Mouse (Mus musculus) CH12.LX (cell line): ENCODE data around the gene Nt5c3. TPM values are rescaled to one million over a fixed set of nuclear protein-coding genes. Genes with fewer than 3 reads are reported as not detected.
A peak's percentile ranks its signal among the peaks of the same experiment; 100 is the strongest.

Experiments
- DNase-seq: peaks from one replicate; pipeline ENCODE4 v3.0.0-alpha.2; 2013; ENCODE audit errors: extremely low read depth
- H3K27ac ChIP-seq: 2 replicates; pipeline ENCODE4 v1.5.1; 2012; ENCODE audit warnings: low read depth, mild to moderate bottlenecking, control low read depth, moderate library complexity; ENCODE audit not compliant: insufficient read depth
- H3K27me3 ChIP-seq: replicated peaks from 2 replicates; pipeline ENCODE3; 2012; ENCODE audit warnings: inconsistent platforms
- H3K36me3 ChIP-seq, 2 experiments: replicated peaks in 1 of 2; 2 replicates each; pipeline versions ENCODE3 to v1.6.1; 2012; ENCODE audit warnings: inconsistent platforms in 1 of 2, low read length in 1 of 2, mild to moderate bottlenecking in 1 of 2, mixed read lengths in 1 of 2, moderate library complexity in 1 of 2; ENCODE audit not compliant: control insufficient read depth in 1 of 2, insufficient read depth in 1 of 2
- H3K4me1 ChIP-seq, 2 experiments: 2 replicates each; pipeline ENCODE4 v1.6.1; 2012; ENCODE audit warnings: inconsistent platforms in 1 of 2, moderate library complexity in 1 of 2; ENCODE audit not compliant: insufficient read depth in 2 of 2, control insufficient read depth in 1 of 2
- H3K4me2 ChIP-seq: 2 replicates; pipeline ENCODE4 v1.6.1; 2012; ENCODE audit warnings: low read depth, mild to moderate bottlenecking, control low read depth; ENCODE audit not compliant: poor library complexity, insufficient read depth, severe bottlenecking
- H3K4me3 ChIP-seq, 3 experiments: fragments of 150-350 bp in 1 of 3; sonication (generic) in 1 of 3; replicated peaks in 1 of 3; 2 replicates each; pipeline versions ENCODE3 to v1.5.1; 2011 to 2012; ENCODE audit warnings: low read depth in 2 of 3, low read length in 2 of 3, mild to moderate bottlenecking in 2 of 3, moderate library complexity in 2 of 3, control low read depth in 1 of 3, improper control_type of control experiment in 1 of 3, inconsistent platforms in 1 of 3, mixed read lengths in 1 of 3; ENCODE audit not compliant: poor library complexity in 1 of 3
- H3K79me2 ChIP-seq: replicated peaks from 2 replicates; pipeline ENCODE4 v1.6.1; 2012; ENCODE audit warnings: mild to moderate bottlenecking, moderate library complexity; ENCODE audit not compliant: control insufficient read depth, poor library complexity, insufficient read depth, severe bottlenecking; ENCODE audit errors: extremely low read depth
- H3K9ac ChIP-seq: 2 replicates; pipeline ENCODE4 v1.6.1; 2012; ENCODE audit warnings: low read depth, mild to moderate bottlenecking, control low read depth, moderate library complexity; ENCODE audit not compliant: insufficient read depth
- H3K9me3 ChIP-seq: replicated peaks from 2 replicates; pipeline ENCODE3; 2012; ENCODE audit warnings: low read length, inconsistent platforms, mixed read lengths
- CHD1 ChIP-seq: IDR thresholded peaks from 2 replicates; pipeline ENCODE4 v1.6.1; 2012; ENCODE audit warnings: low read depth, low read length, improper control_type of control experiment, inconsistent platforms
- CHD2 ChIP-seq: IDR thresholded peaks from 2 replicates; pipeline ENCODE4 v1.6.1; 2011; ENCODE audit warnings: low read length, improper control_type of control experiment
- CTCF ChIP-seq, 2 experiments: IDR thresholded peaks in 1 of 2; conservative IDR thresholded peaks in 1 of 2; 2 replicates each; pipeline ENCODE4 v1.5.1; 2011 to 2012; ENCODE audit warnings: low read depth in 2 of 2, low read length in 2 of 2, improper control_type of control experiment in 1 of 2, inconsistent platforms in 1 of 2, mild to moderate bottlenecking in 1 of 2, moderate library complexity in 1 of 2
- E2F4 ChIP-seq: IDR thresholded peaks from 2 replicates; pipeline ENCODE4 v1.6.1; 2011; ENCODE audit warnings: low read depth, low read length, improper control_type of control experiment; ENCODE audit not compliant: insufficient replicate concordance
- ELF1 ChIP-seq: IDR thresholded peaks from 2 replicates; pipeline ENCODE4 v1.6.1; 2014; ENCODE audit warnings: low read depth, mild to moderate bottlenecking, inconsistent platforms, low read length, improper control_type of control experiment
- EP300 ChIP-seq: IDR thresholded peaks from 2 replicates; pipeline ENCODE4 v1.6.1; 2011; ENCODE audit warnings: low read length, improper control_type of control experiment
- ETS1 ChIP-seq: conservative IDR thresholded peaks from 2 replicates; pipeline ENCODE4 v1.6.1; 2012; ENCODE audit warnings: low read depth, mild to moderate bottlenecking, inconsistent platforms, low read length, improper control_type of control experiment, moderate library complexity
- GABPA ChIP-seq: IDR thresholded peaks from 2 replicates; pipeline ENCODE4 v1.6.1; 2012; ENCODE audit warnings: low read depth, low read length, improper control_type of control experiment, inconsistent platforms; ENCODE audit not compliant: insufficient replicate concordance
- HCFC1 ChIP-seq: IDR thresholded peaks from 2 replicates; pipeline ENCODE4 v1.6.1; 2012; ENCODE audit warnings: low read depth, mild to moderate bottlenecking, inconsistent platforms, low read length, improper control_type of control experiment
- IRF4 ChIP-seq: IDR thresholded peaks from 2 replicates; pipeline ENCODE4 v1.6.1; 2014; ENCODE audit warnings: low read depth, mild to moderate bottlenecking, inconsistent platforms, low read length, improper control_type of control experiment
- JUN ChIP-seq: IDR thresholded peaks from 2 replicates; pipeline ENCODE4 v1.6.1; 2011; ENCODE audit warnings: low read depth, mild to moderate bottlenecking, low read length, improper control_type of control experiment, moderate library complexity; ENCODE audit not compliant: insufficient read depth
- JUND ChIP-seq: conservative IDR thresholded peaks from 2 replicates; pipeline ENCODE4 v1.6.1; 2011; ENCODE audit warnings: low read depth, low read length, improper control_type of control experiment
- KAT2A ChIP-seq: IDR thresholded peaks from 2 replicates; pipeline ENCODE4 v1.6.1; 2012; ENCODE audit warnings: low read length, improper control_type of control experiment, inconsistent platforms; ENCODE audit not compliant: insufficient replicate concordance
- MAFK ChIP-seq: IDR thresholded peaks from 2 replicates; pipeline ENCODE4 v1.6.1; 2011; ENCODE audit warnings: low read length, improper control_type of control experiment; ENCODE audit not compliant: insufficient replicate concordance
- MAX ChIP-seq: IDR thresholded peaks from 2 replicates; pipeline ENCODE4 v1.6.1; 2011; ENCODE audit warnings: low read length, improper control_type of control experiment
- MAZ ChIP-seq: IDR thresholded peaks from 2 replicates; pipeline ENCODE4 v1.6.1; 2012; ENCODE audit warnings: low read depth, mild to moderate bottlenecking, inconsistent platforms, low read length, improper control_type of control experiment, moderate library complexity
- MEF2A ChIP-seq: IDR thresholded peaks from 2 replicates; pipeline ENCODE4 v1.6.1; 2014; ENCODE audit warnings: low read depth, mild to moderate bottlenecking, inconsistent platforms, low read length, improper control_type of control experiment, borderline replicate concordance
- MXI1 ChIP-seq: IDR thresholded peaks from 2 replicates; pipeline ENCODE4 v1.6.1; 2011; ENCODE audit warnings: mild to moderate bottlenecking, low read depth, low read length, improper control_type of control experiment
- MYC ChIP-seq: IDR thresholded peaks from 2 replicates; pipeline ENCODE4 v1.6.1; 2011; ENCODE audit warnings: low read depth, mild to moderate bottlenecking, improper control_type of control experiment, low read length
- NELFE ChIP-seq: IDR thresholded peaks from 2 replicates; pipeline ENCODE4 v1.6.1; 2011; ENCODE audit warnings: low read depth, low read length, improper control_type of control experiment
- NRF1 ChIP-seq: IDR thresholded peaks from 2 replicates; pipeline ENCODE4 v1.6.1; 2014; ENCODE audit warnings: low read depth, mild to moderate bottlenecking, inconsistent platforms, low read length, improper control_type of control experiment, moderate library complexity
- PAX5 ChIP-seq: IDR thresholded peaks from 2 replicates; pipeline ENCODE4 v1.6.1; 2012; ENCODE audit warnings: low read length, inconsistent platforms, mixed read lengths
- POLR2A ChIP-seq: IDR thresholded peaks from 2 replicates; pipeline ENCODE4 v1.6.1; 2011; ENCODE audit warnings: low read depth, mild to moderate bottlenecking, improper control_type of control experiment, low read length
- POLR2AphosphoS2 ChIP-seq: IDR thresholded peaks from 2 replicates; pipeline ENCODE4 v1.6.1; 2011; ENCODE audit warnings: low read depth, low read length, improper control_type of control experiment
- RAD21 ChIP-seq: IDR thresholded peaks from 2 replicates; pipeline ENCODE4 v1.6.1; 2011; ENCODE audit warnings: low read depth, mild to moderate bottlenecking, low read length, improper control_type of control experiment, moderate library complexity
- RCOR1 ChIP-seq: conservative IDR thresholded peaks from 2 replicates; pipeline ENCODE4 v1.6.1; 2012; ENCODE audit warnings: low read depth, mild to moderate bottlenecking, inconsistent platforms, low read length, improper control_type of control experiment
- SIN3A ChIP-seq: IDR thresholded peaks from 2 replicates; pipeline ENCODE4 v1.6.1; 2012; ENCODE audit warnings: low read length, improper control_type of control experiment, inconsistent platforms
- SMC3 ChIP-seq: IDR thresholded peaks from 2 replicates; pipeline ENCODE4 v1.6.1; 2011; ENCODE audit warnings: low read depth, low read length, improper control_type of control experiment
- TBP ChIP-seq: conservative IDR thresholded peaks from 2 replicates; pipeline ENCODE4 v1.6.1; 2011; ENCODE audit warnings: low read depth, low read length, improper control_type of control experiment
- TCF12 ChIP-seq: IDR thresholded peaks from 2 replicates; pipeline ENCODE4 v1.6.1; 2014; ENCODE audit warnings: low read depth, mild to moderate bottlenecking, inconsistent platforms, low read length, improper control_type of control experiment
- UBTF ChIP-seq: IDR thresholded peaks from 2 replicates; pipeline ENCODE4 v1.6.1; 2012; ENCODE audit warnings: low read depth, mild to moderate bottlenecking, inconsistent platforms, low read length, improper control_type of control experiment, moderate library complexity
- USF1 ChIP-seq: IDR thresholded peaks from 2 replicates; pipeline ENCODE4 v1.6.1; 2014; ENCODE audit warnings: low read depth, mild to moderate bottlenecking, inconsistent platforms, low read length, improper control_type of control experiment
- USF2 ChIP-seq: conservative IDR thresholded peaks from 2 replicates; pipeline ENCODE4 v1.6.1; 2011; ENCODE audit warnings: low read depth, low read length, improper control_type of control experiment
- ZC3H11A ChIP-seq: IDR thresholded peaks from 2 replicates; pipeline ENCODE4 v1.6.1; 2012; ENCODE audit warnings: low read depth, mild to moderate bottlenecking, inconsistent platforms, low read length, improper control_type of control experiment
- ZKSCAN1 ChIP-seq: IDR thresholded peaks from 2 replicates; pipeline ENCODE4 v1.6.1; 2012; ENCODE audit warnings: low read depth, inconsistent platforms, low read length, improper control_type of control experiment, borderline replicate concordance
- ZMIZ1 ChIP-seq: IDR thresholded peaks from 2 replicates; pipeline ENCODE4 v1.6.1; 2012; ENCODE audit warnings: low read depth, mild to moderate bottlenecking, inconsistent platforms, low read length, improper control_type of control experiment
- ZNF384 ChIP-seq: IDR thresholded peaks from 2 replicates; pipeline ENCODE4 v1.6.1; 2012; ENCODE audit warnings: low read depth, low read length, improper control_type of control experiment, inconsistent platforms
- dilution Hi-C: fragments of 300-500 bp; cut with MboI; formaldehyde crosslinking; loops from 2 replicates; pipeline ENCODE4 v1.14.3; 2020; ENCODE audit warnings: low sequenced_read_pairs; ENCODE audit not compliant: extremely low pct_unique_long_range_greater_than_20kb, extremely low pct_ligation_motif_present
- in situ Hi-C: fragments of 300-500 bp; cut with MboI; formaldehyde crosslinking; loops from 3 replicates; pipeline ENCODE4 v1.14.3; 2019; ENCODE audit warnings: low sequenced_read_pairs, low pct_ligation_motif_present, low pct_unique_long_range_greater_than_20kb, mixed read lengths
- polyA plus RNA-seq: library from polyadenylated mRNA; unstranded; fragments of >175 nt; gene quantifications from 2 replicates; pipeline ENCODE4 v1.2.1, GENCODE M21; 2012; ENCODE audit warnings: low read depth; ENCODE audit not compliant: insufficient read length
- total RNA-seq, 2 experiments: library from RNA; depleted of rRNA; stranded (reverse); fragments of 300-350 nt in 1 of 2; fragments of >200 nt in 1 of 2; gene quantifications; 2 replicates each; pipeline ENCODE4 v1.2.3; 2012 to 2014

The Nt5c3 gene
- total RNA-seq (2012; rRNA removed) (23.7 and 23.8 TPM in 2 replicates), total RNA-seq (2014; rRNA removed) (82.4 and 82.5 TPM in 2 replicates), polyA plus RNA-seq (36.5 and 38.7 TPM in 2 replicates)

GRCm38 (mm10) chr6:56923726-56924707, at the start of gene Nt5c3, which contains the start of gene Vmn1r4:
Gene Nt5c3, minus strand, starts transcription at chr6:56923932.
Gene Vmn1r4, plus strand, starts transcription at chr6:56924015.
- Histone ChIP-seq H3K9ac (peak within 1 kb of the TSS; percentile 90), H3K9me3 (no peaks in the 10 kb centered on the region), H3K4me2 (peak within 1 kb of the TSS; percentile 95), H3K27ac (peak within 1 kb of the TSS; percentile 73), H3K36me3 (peaks cover 0 to 2% of the 10 kb centered on the region in 2 experiments), H3K4me3 (peak within 1 kb of the TSS; percentile 74 to 96 (median 82)), H3K4me1 (peaks cover 3 to 14% of the 10 kb centered on the region in 2 experiments; a peak in 3 of 4 replicates), H3K27me3 (no peaks in the 10 kb centered on the region), H3K79me2 (peaks cover 12% of the 10 kb centered on the region)
- dilution Hi-C loops, result no loop called here
- in situ Hi-C loops, result no loop called here
- peak; percentile 92 for DNase-seq
- no peak; the same call in 1 of the 2 replicates for TF ChIP-seq ZMIZ1
- TF ChIP-seq SIN3A, result peak; percentile 75
- no peak for TF ChIP-seq USF1
- TF ChIP-seq TBP, result peak; percentile 82
- 0 out of 2 replicates have a peak, but pooled peaks have one; percentile 16 for TF ChIP-seq IRF4
- peak; percentile 28; the same call in 1 of the 2 replicates for TF ChIP-seq MEF2A
- no peak; the same call in 1 of the 2 replicates for TF ChIP-seq MAX
- TF ChIP-seq USF2, result no peak
- peak; percentile 74; the same call in 1 of the 2 replicates for TF ChIP-seq MAZ
- TF ChIP-seq ZNF384, result no peak
- no peak; the same call in 1 of the 2 replicates for TF ChIP-seq NELFE
- TF ChIP-seq MXI1, result peak; percentile 88
- peak; percentile 92 for TF ChIP-seq ELF1
- no peak for TF ChIP-seq RAD21
- TF ChIP-seq MYC, result no peak
- 0 out of 2 replicates have a peak, but pooled peaks have one; percentile 83 for TF ChIP-seq E2F4
- no peak for TF ChIP-seq CTCF (conservative IDR thresholded peaks at IDR 0.05 in 1 of 2, IDR thresholded peaks at IDR 0.05 in 1 of 2; ENCODE audit: low read depth in 2 of 2, low read length in 2 of 2)
- no peak for TF ChIP-seq JUND
- no peak for TF ChIP-seq ZKSCAN1
- TF ChIP-seq UBTF, result no peak
- no peak for TF ChIP-seq MAFK
- TF ChIP-seq CHD2, result peak; percentile 87
- no peak for TF ChIP-seq EP300
- no peak for TF ChIP-seq JUN
- no peak for TF ChIP-seq SMC3
- no peak for TF ChIP-seq RCOR1
- TF ChIP-seq NRF1, result peak; percentile 88
- peak; percentile 89; the same call in 1 of the 2 replicates for TF ChIP-seq KAT2A
- no peak for TF ChIP-seq ZC3H11A
- peak; percentile 58 for TF ChIP-seq POLR2A
- TF ChIP-seq POLR2AphosphoS2, result peak; percentile 54; the same call in 1 of the 2 replicates
- TF ChIP-seq GABPA, result peak; percentile 22; the same call in 1 of the 2 replicates
- TF ChIP-seq PAX5, result no peak
- no peak for TF ChIP-seq CHD1
- TF ChIP-seq ETS1, result no peak
- peak; percentile 61; the same call in 1 of the 2 replicates for TF ChIP-seq TCF12
- TF ChIP-seq HCFC1, result peak; percentile 94
